Mouse (Mus musculus): ENCODE measurements around the gene Arhgef15. TPM values are rescaled to one million over a fixed set of nuclear protein-coding genes. Genes with fewer than 3 reads are reported as not detected.
"Not testable (repeated sequence)": the region's sequence is repeated elsewhere in the genome, so short reads cannot be mapped to it uniquely, and the experiment has no call there.

Arhgef15 gene
- polyA plus RNA-seq, 1 experiment from 2014 or later, result 9.7 TPM

GRCm38 (mm10) chr11:68946001-68946400, 11.3 kb downstream of the Arhgef15 start:
- H3K9ac ChIP-seq, result no peak overlapping the region
- H3K4me3 ChIP-seq (replicated peaks), result no peak overlapping the region
- H3K36me3 ChIP-seq, result no peaks in the 10 kb centered on the region
- no peak overlapping the region for H3K27ac ChIP-seq (replicated peaks)
- no peaks in the 10 kb centered on the region for H3K9me3 ChIP-seq (replicated peaks)
- peaks cover 6% of the 10 kb centered on the region for H3K4me1 ChIP-seq
- no peak for ATAC-seq (ENCODE audit: insufficient number of reproducible peaks, low FRiP score, low TSS enrichment, low read depth)
- no peak overlapping the region for H3K4me2 ChIP-seq (replicated peaks)
- WGBS, result 67% methylated on average over 4 of the region's 4 CpGs
- H3K27me3 ChIP-seq, result peaks cover 5% of the 10 kb centered on the region; the same call in 1 of the 2 replicates

- WGBS, result 83% methylated on average over 2 of the region's 2 CpGs
- ATAC-seq (ENCODE audit: insufficient number of reproducible peaks, low FRiP score, low TSS enrichment, low read depth), result no peak
- Histone ChIP-seq H3K9me3 (replicated peaks) (no peaks in the 10 kb centered on the region), H3K27me3 (peaks cover 5% of the 10 kb centered on the region; the same call in 1 of the 2 replicates), H3K4me1 (peaks cover 10% of the 10 kb centered on the region), H3K36me3 (no peaks in the 10 kb centered on the region), H3K4me3 (replicated peaks) (no peak overlapping the region), H3K9ac (no peak overlapping the region), H3K4me2 (replicated peaks) (no peak overlapping the region), H3K27ac (replicated peaks) (no peak overlapping the region)
Observed at GRCm38 (mm10) chr11:68945245-68945644, 12.0 kb downstream of the Arhgef15 start.

GRCm38 (mm10) chr11:68942731-68943130, 14.5 kb downstream of the Arhgef15 start:
- ATAC-seq (ENCODE audit: insufficient number of reproducible peaks, low FRiP score, low TSS enrichment, low read depth), result no peak
- WGBS, result 88% methylated on average over 8 of the region's 8 CpGs
- H3K36me3 ChIP-seq, result no peaks in the 10 kb centered on the region
- no peak overlapping the region for H3K27ac ChIP-seq (replicated peaks)
- H3K4me2 ChIP-seq (replicated peaks), result no peak overlapping the region
- H3K4me3 ChIP-seq (replicated peaks), result no peak overlapping the region
- no peak overlapping the region for H3K9ac ChIP-seq
- no peaks in the 10 kb centered on the region for H3K9me3 ChIP-seq (replicated peaks)
- H3K4me1 ChIP-seq, result peaks cover 14% of the 10 kb centered on the region
- peaks cover 4% of the 10 kb centered on the region; the same call in 1 of the 2 replicates for H3K27me3 ChIP-seq

GRCm38 (mm10) chr11:68940516-68940915, 16.8 kb downstream of the Arhgef15 start:
- 45% methylated on average over 4 of the region's 4 CpGs for WGBS
- Histone ChIP-seq H3K27ac (replicated peaks) (no peak overlapping the region), H3K4me1 (peaks cover 9% of the 10 kb centered on the region), H3K4me3 (replicated peaks) (peak overlapping the region; percentile 54), H3K9ac (0 out of 2 replicates have a peak overlapping the region, but pooled peaks have one; percentile 49), H3K9me3 (replicated peaks) (no peaks in the 10 kb centered on the region), H3K4me2 (replicated peaks) (peak overlapping the region; percentile 46), H3K27me3 (no peaks in the 10 kb centered on the region), H3K36me3 (no peaks in the 10 kb centered on the region)
- ATAC-seq (ENCODE audit: insufficient number of reproducible peaks, low FRiP score, low TSS enrichment, low read depth), result no peak

GRCm38 (mm10) chr11:68939451-68940304, 17.6 kb downstream of the Arhgef15 start:
- peaks cover 9% of the 10 kb centered on the region for H3K4me1 ChIP-seq
- peak overlapping the region; percentile 70 for H3K27ac ChIP-seq (replicated peaks)
- H3K27me3 ChIP-seq, result no peaks in the 10 kb centered on the region
- WGBS, result 2% methylated on average over 16 of the region's 16 CpGs
- peak overlapping the region; percentile 54 for H3K4me3 ChIP-seq (replicated peaks)
- H3K4me2 ChIP-seq (replicated peaks), result peak overlapping the region; percentile 46
- peak overlapping the region; percentile 49 for H3K9ac ChIP-seq
- no peaks in the 10 kb centered on the region for H3K9me3 ChIP-seq (replicated peaks)
- peak; percentile 99 for ATAC-seq (ENCODE audit: insufficient number of reproducible peaks, low FRiP score, low TSS enrichment, low read depth)
- no peaks in the 10 kb centered on the region for H3K36me3 ChIP-seq

- not testable (repeated sequence) for H3K4me2 ChIP-seq (replicated peaks); H3K27ac ChIP-seq (replicated peaks); H3K4me3 ChIP-seq (replicated peaks); ATAC-seq (ENCODE audit: insufficient number of reproducible peaks, low FRiP score, low TSS enrichment, low read depth); H3K9ac ChIP-seq; H3K9me3 ChIP-seq (replicated peaks); H3K4me1 ChIP-seq; H3K36me3 ChIP-seq; H3K27me3 ChIP-seq
- 79% methylated on average over 4 of the region's 4 CpGs for WGBS
Observed at GRCm38 (mm10) chr11:68936951-68937350, 20.3 kb downstream of the Arhgef15 start.

- Histone ChIP-seq H3K9me3 (replicated peaks) (no peaks in the 10 kb centered on the region), H3K4me1 (0 out of 2 replicates have a peak, but pooled peaks cover under 1% of the 10 kb centered on the region), H3K9ac (no peak overlapping the region), H3K27ac (replicated peaks) (no peak overlapping the region), H3K4me2 (replicated peaks) (no peak overlapping the region), H3K36me3 (no peaks in the 10 kb centered on the region), H3K27me3 (0 out of 2 replicates have a peak, but pooled peaks cover 2% of the 10 kb centered on the region), H3K4me3 (replicated peaks) (no peak overlapping the region)
- WGBS, result 61% methylated on average over 5 of the region's 5 CpGs
- ATAC-seq (ENCODE audit: insufficient number of reproducible peaks, low FRiP score, low TSS enrichment, low read depth), result no peak
Observed at GRCm38 (mm10) chr11:68933885-68934507, 23.3 kb downstream of the Arhgef15 start.

GRCm38 (mm10) chr11:68929947-68930346, 27.3 kb downstream of the Arhgef15 start:
- no peak overlapping the region for H3K27ac ChIP-seq (replicated peaks)
- H3K4me1 ChIP-seq, result no peaks in the 10 kb centered on the region
- 0 out of 2 replicates have a peak, but pooled peaks cover 2% of the 10 kb centered on the region for H3K27me3 ChIP-seq
- ATAC-seq (ENCODE audit: insufficient number of reproducible peaks, low FRiP score, low TSS enrichment, low read depth), result no peak
- H3K9ac ChIP-seq, result no peak overlapping the region
- H3K9me3 ChIP-seq (replicated peaks), result no peaks in the 10 kb centered on the region
- no peak overlapping the region for H3K4me2 ChIP-seq (replicated peaks)
- 68% methylated on average over 6 of the region's 6 CpGs for WGBS
- no peak overlapping the region for H3K4me3 ChIP-seq (replicated peaks)
- no peaks in the 10 kb centered on the region for H3K36me3 ChIP-seq

GRCm38 (mm10) chr11:68926981-68927380, 30.3 kb downstream of the Arhgef15 start, which contains the start of gene Odf4:
Gene Odf4, minus strand, starts transcription at chr11:68927081.
- Histone ChIP-seq H3K27me3 (0 out of 2 replicates have a peak, but pooled peaks cover 2% of the 10 kb centered on the region), H3K4me1 (no peaks in the 10 kb centered on the region), H3K9ac (no peak within 1 kb of the TSS), H3K4me3 (replicated peaks) (no peak within 1 kb of the TSS), H3K36me3 (no peaks in the 10 kb centered on the region), H3K27ac (replicated peaks) (no peak within 1 kb of the TSS), H3K4me2 (replicated peaks) (no peak within 1 kb of the TSS), H3K9me3 (replicated peaks) (no peaks in the 10 kb centered on the region)
- WGBS, result 71% methylated on average over 3 of the region's 3 CpGs
- no peak for ATAC-seq (ENCODE audit: insufficient number of reproducible peaks, low FRiP score, low TSS enrichment, low read depth)

GRCm38 (mm10) chr11:68924749-68925148, 32.5 kb downstream of the Arhgef15 start:
- Histone ChIP-seq H3K9ac (no peak overlapping the region), H3K4me2 (replicated peaks) (no peak overlapping the region), H3K9me3 (replicated peaks) (no peaks in the 10 kb centered on the region), H3K27ac (replicated peaks) (no peak overlapping the region), H3K4me3 (replicated peaks) (no peak overlapping the region), H3K27me3 (0 out of 2 replicates have a peak, but pooled peaks cover under 1% of the 10 kb centered on the region), H3K36me3 (no peaks in the 10 kb centered on the region), H3K4me1 (no peaks in the 10 kb centered on the region)
- no peak for ATAC-seq (ENCODE audit: insufficient number of reproducible peaks, low FRiP score, low TSS enrichment, low read depth)
- WGBS, result 86% methylated on average over 2 of the region's 2 CpGs

- Histone ChIP-seq H3K27me3 (no peaks in the 10 kb centered on the region), H3K27ac (replicated peaks) (no peak overlapping the region), H3K4me1 (no peaks in the 10 kb centered on the region), H3K4me3 (replicated peaks) (no peak overlapping the region), H3K36me3 (no peaks in the 10 kb centered on the region), H3K9ac (no peak overlapping the region), H3K9me3 (replicated peaks) (no peaks in the 10 kb centered on the region), H3K4me2 (replicated peaks) (no peak overlapping the region)
- WGBS, result 55% methylated on average over 3 of the region's 3 CpGs
- no peak for ATAC-seq (ENCODE audit: insufficient number of reproducible peaks, low FRiP score, low TSS enrichment, low read depth)
Observed at GRCm38 (mm10) chr11:68923191-68923590, 34.1 kb downstream of the Arhgef15 start.
